In genomic region chr3:38226147-38226546, GRCm38 (mm10) we compare ENCODE assay signal across 18 mouse cellular contexts.
"Had no signal": no experiment of that assay in that cellular context is flagged by ENCODE, and none has a peak within 500 bp of the region (broad histone marks: within the 10 kb centered on the region; RNA-seq: fewer than 3 reads in every experiment).

No protein-coding gene starts in this region.

- H3K4me2 ChIP-seq: intestine, embryonic 15.5 days; limb, embryonic 13.5 days; liver, embryonic 12.5 days; liver, embryonic 15.5 days; lung, embryonic 15.5 days; midbrain, embryonic 12.5 days; midbrain, embryonic 15.5 days had no signal

- DNase-seq: kidney, adult 2 months; kidney, postnatal 25 days; layer of hippocampus, adult 9-11 months; liver; lung, adult 18-20 months; thymus, adult 18-20 months; thymus, postnatal 36 days had no signal

- H3K4me1 ChIP-seq: liver, embryonic 12.5 days; liver, embryonic 15.5 days had no signal

- H3K9me3 ChIP-seq: intestine, embryonic 15.5 days; limb, embryonic 10.5 days; limb, embryonic 13.5 days; liver, embryonic 12.5 days; liver, embryonic 15.5 days; lung, embryonic 15.5 days; midbrain, embryonic 12.5 days; midbrain, embryonic 15.5 days had no signal

- H3K27ac ChIP-seq: intestine, embryonic 15.5 days; kidney, postnatal 0 days; layer of hippocampus, adult 2 months; limb, embryonic 10.5 days; limb, embryonic 13.5 days; liver, embryonic 12.5 days; liver, embryonic 15.5 days; lung, embryonic 15.5 days; macrophage; midbrain, embryonic 12.5 days; midbrain, embryonic 15.5 days had no signal

- H3K36me3 ChIP-seq: intestine, embryonic 15.5 days; limb, embryonic 10.5 days; limb, embryonic 13.5 days; liver, embryonic 12.5 days; liver, embryonic 15.5 days; lung, embryonic 15.5 days; midbrain, embryonic 12.5 days; midbrain, embryonic 15.5 days had no signal

- H3K4me3 ChIP-seq: intestine, embryonic 15.5 days; layer of hippocampus, adult 2 months; limb, embryonic 10.5 days; limb, embryonic 13.5 days; liver, embryonic 12.5 days; liver, embryonic 15.5 days; lung, embryonic 15.5 days; midbrain, embryonic 12.5 days; midbrain, embryonic 15.5 days had no signal

- H3K27me3 ChIP-seq: intestine, embryonic 15.5 days; midbrain, embryonic 15.5 days had no signal

- ATAC-seq: intestine, embryonic 15.5 days; liver, embryonic 12.5 days; midbrain, embryonic 15.5 days had no signal

- H3K9ac ChIP-seq: intestine, embryonic 15.5 days; limb, embryonic 13.5 days; liver, embryonic 12.5 days; liver, embryonic 15.5 days; lung, embryonic 15.5 days; midbrain, embryonic 12.5 days; midbrain, embryonic 15.5 days had no signal
